18 mouse cellular contexts compared by ENCODE assay signal in the genomic region with DNA sequence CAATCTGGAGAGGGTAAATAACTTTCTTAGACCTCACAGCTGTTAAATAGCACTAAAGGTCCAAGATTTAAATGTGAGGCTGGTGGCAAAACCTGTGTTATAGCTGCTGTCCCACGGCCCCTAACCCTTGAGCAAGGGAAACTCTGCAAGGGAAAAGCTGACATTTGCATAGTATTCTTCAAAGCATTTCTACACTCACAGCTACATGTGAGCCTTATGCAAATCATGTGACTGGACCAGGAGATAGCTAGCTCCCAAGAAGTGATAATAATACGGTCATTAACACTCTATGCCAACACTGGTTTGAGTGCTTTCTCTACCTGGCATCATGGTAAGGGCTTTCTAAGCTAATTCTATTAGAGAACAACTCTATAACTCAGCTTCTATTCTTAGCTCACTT.
"Had no signal": no experiment of that assay in that cellular context is flagged by ENCODE, and none has a peak within 500 bp of the region (broad histone marks: within the 10 kb centered on the region; RNA-seq: fewer than 3 reads in every experiment).

No protein-coding gene starts in this region.

- H3K4me1 ChIP-seq: liver, embryonic 13.5 days had no signal

- H3K27me3 ChIP-seq: liver, embryonic 13.5 days; midbrain, embryonic 12.5 days; neural tube, embryonic 13.5 days had no signal

- H3K4me2 ChIP-seq: liver, embryonic 13.5 days; midbrain, embryonic 12.5 days; neural tube, embryonic 13.5 days had no signal

- H3K9ac ChIP-seq: liver, embryonic 13.5 days; midbrain, embryonic 12.5 days; neural tube, embryonic 13.5 days had no signal

- DNase-seq: layer of hippocampus, postnatal 36 days; liver, embryonic 13.5 days; lung, adult 2 months; lung, postnatal 14 days; lung, postnatal 4 days; retina, postnatal 1 day; right cerebral cortex, postnatal 25 days; spleen, adult 18-20 months; thymus, adult 18-20 months; thymus, postnatal 14 days; thymus, postnatal 4 days had no signal

- H3K36me3 ChIP-seq: liver, embryonic 13.5 days; midbrain, embryonic 12.5 days; neural tube, embryonic 13.5 days had no signal

- ATAC-seq: midbrain, embryonic 16.5 days had no signal

- H3K4me3 ChIP-seq: layer of hippocampus, adult 2 months; left cerebral cortex, adult 2 months; liver, embryonic 13.5 days; midbrain, embryonic 12.5 days; myocyte; neural tube, embryonic 13.5 days had no signal

- H3K27ac ChIP-seq: kidney, postnatal 0 days; layer of hippocampus, adult 2 months; left cerebral cortex, adult 2 months; liver, embryonic 13.5 days; midbrain, embryonic 12.5 days; neural tube, embryonic 13.5 days had no signal

- H3K9me3 ChIP-seq: liver, embryonic 13.5 days; midbrain, embryonic 12.5 days; neural tube, embryonic 13.5 days had no signal
